Mouse (Mus musculus) neural tube, embryonic 12.5 days (tissue): Measurements from ENCODE around the gene Rgs10. TPM values are rescaled to one million over a fixed set of nuclear protein-coding genes. Genes with fewer than 3 reads are reported as not detected.
A peak's percentile ranks its signal among the peaks of the same experiment; 100 is the strongest.

Experiments
- ATAC-seq: fragments of 200-750 bp; cut with Nextera tagmentation; 2 replicates; pipeline ENCODE4 v1.8.0; 2017; ENCODE audit warnings: low read depth, mild to moderate bottlenecking, moderate TSS enrichment, moderate library complexity; ENCODE audit not compliant: low FRiP score
- H3K27ac ChIP-seq: fragments of 300-500 bp; sonication (generic); 2 replicates; pipeline ENCODE4 v1.5.1; 2016
- H3K27me3 ChIP-seq: fragments of 300-500 bp; sonication (generic); replicated peaks from 2 replicates; pipeline ENCODE4 v1.6.1; 2016; ENCODE audit warnings: mild to moderate bottlenecking
- H3K36me3 ChIP-seq: fragments of 300-500 bp; sonication (generic); 2 replicates; pipeline ENCODE4 v1.6.1; 2016; ENCODE audit warnings: mild to moderate bottlenecking
- H3K4me1 ChIP-seq: fragments of 300-500 bp; sonication (generic); 2 replicates; pipeline ENCODE4 v1.6.1; 2016
- H3K4me2 ChIP-seq: fragments of 300-500 bp; sonication (generic); replicated peaks from 2 replicates; pipeline ENCODE4 v1.6.1; 2016; ENCODE audit warnings: mild to moderate bottlenecking
- H3K4me3 ChIP-seq: fragments of 300-500 bp; sonication (generic); 2 replicates; pipeline ENCODE4 v1.5.1; 2016
- H3K9ac ChIP-seq: fragments of 300-500 bp; sonication (generic); 2 replicates; pipeline ENCODE4 v1.6.1; 2016; ENCODE audit warnings: mild to moderate bottlenecking
- H3K9me3 ChIP-seq: fragments of 300-500 bp; sonication (generic); 2 replicates; pipeline ENCODE4 v1.6.1; 2016; ENCODE audit warnings: mild to moderate bottlenecking
- WGBS: fragments of 180-500 bp; shearing (Covaris S2); methylation state at CpG from one replicate; pipeline ENCODE4 v1.1.7; 2016; 5-methylcytosine and 5-hydroxymethylcytosine counted together
- polyA plus RNA-seq: library from polyadenylated mRNA; unstranded; fragments of >200 nt; fragmentation: Nextera tagmentation; extraction: Ambion mirVana; gene quantifications from 2 replicates; pipeline ENCODE4 v1.2.1, GENCODE M21; 2016

The Rgs10 gene
- polyA plus RNA-seq, 1 experiment from 2014 or later, result 22.7 TPM

DNA sequence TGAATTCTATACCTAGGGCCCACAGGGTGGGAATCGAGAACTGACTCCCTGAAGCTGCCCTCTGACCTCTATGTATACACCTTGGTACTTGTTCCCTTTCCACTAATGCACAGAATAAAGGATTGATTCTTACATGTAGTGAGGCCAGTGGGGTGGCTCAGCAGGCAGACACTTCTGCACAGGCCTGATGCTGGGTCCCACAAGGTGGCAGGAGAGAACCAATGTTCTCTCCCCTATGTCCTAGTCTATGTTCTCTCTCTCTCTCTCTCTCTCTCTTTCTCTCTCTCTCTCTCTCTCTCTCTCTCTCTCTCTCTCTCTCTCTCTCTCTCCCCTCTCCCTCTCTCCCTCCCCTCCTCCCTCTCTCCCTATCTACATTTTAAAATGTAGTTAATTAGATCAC lies 14.7 kb upstream of the Rgs10 start:
- no peak for ATAC-seq
- Histone ChIP-seq H3K4me2 (no peak overlapping the region), H3K36me3 (no peaks in the 10 kb centered on the region), H3K4me1 (no peaks in the 10 kb centered on the region), H3K9me3 (no peaks in the 10 kb centered on the region), H3K27me3 (no peaks in the 10 kb centered on the region), H3K9ac (no peak overlapping the region), H3K27ac (no peak overlapping the region), H3K4me3 (no peak overlapping the region)
- WGBS, result 75% methylated on average over 1 of the region's 1 CpGs

DNA sequence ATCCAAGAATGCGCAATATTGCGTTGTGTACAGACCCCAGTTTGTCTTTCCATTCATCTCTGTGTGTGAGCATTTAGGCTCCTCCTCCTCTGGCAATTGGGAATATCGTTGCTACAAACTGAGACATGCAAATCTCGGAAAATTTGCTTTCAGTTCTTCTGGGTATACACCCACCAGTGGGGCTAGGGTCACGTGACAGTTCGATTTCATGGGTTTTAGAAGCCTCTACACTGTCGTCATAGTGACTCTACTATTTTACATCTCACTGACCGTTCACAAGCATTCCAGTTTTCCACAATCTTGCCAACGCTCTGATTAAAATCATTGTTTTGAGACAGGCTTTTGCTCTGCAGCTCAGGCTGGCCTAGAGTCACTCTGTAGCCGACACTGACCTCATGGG lies 14.0 kb upstream of the Rgs10 start:
- no peaks in the 10 kb centered on the region for H3K36me3 ChIP-seq
- ATAC-seq, result no peak
- 61% methylated on average over 10 of the region's 10 CpGs for WGBS
- H3K27ac ChIP-seq, result no peak overlapping the region
- H3K9ac ChIP-seq, result no peak overlapping the region
- H3K27me3 ChIP-seq, result no peaks in the 10 kb centered on the region
- H3K4me3 ChIP-seq, result no peak overlapping the region
- no peaks in the 10 kb centered on the region for H3K9me3 ChIP-seq
- no peaks in the 10 kb centered on the region for H3K4me1 ChIP-seq
- no peak overlapping the region for H3K4me2 ChIP-seq

DNA sequence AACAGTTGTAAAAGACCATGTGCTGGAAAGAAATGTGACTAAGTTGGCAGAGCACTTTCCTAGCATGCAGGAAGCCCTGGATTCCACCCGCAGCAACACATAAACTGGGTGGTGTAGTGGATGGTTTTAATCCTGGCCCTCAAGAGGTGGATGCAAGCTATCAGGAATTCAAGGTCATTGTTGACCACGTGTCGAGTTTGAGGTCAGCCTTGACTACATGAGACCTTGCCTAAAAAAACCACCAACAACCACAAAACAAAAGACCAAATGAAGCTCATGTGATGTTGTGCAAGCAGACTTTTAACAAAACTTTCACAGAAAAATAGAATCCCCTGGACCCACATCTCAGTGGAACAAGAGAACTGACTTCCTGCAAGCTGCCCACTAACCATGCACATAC lies 3.9 kb upstream of the Rgs10 start:
- no peak overlapping the region for H3K4me3 ChIP-seq
- no peak overlapping the region for H3K4me2 ChIP-seq
- no peaks in the 10 kb centered on the region for H3K36me3 ChIP-seq
- H3K9ac ChIP-seq, result no peak overlapping the region
- 77% methylated on average over 3 of the region's 3 CpGs for WGBS
- no peak for ATAC-seq
- peaks cover 41% of the 10 kb centered on the region for H3K27me3 ChIP-seq
- H3K4me1 ChIP-seq, result peaks cover 10% of the 10 kb centered on the region; the same call in 1 of the 2 replicates
- no peak overlapping the region for H3K27ac ChIP-seq
- no peaks in the 10 kb centered on the region for H3K9me3 ChIP-seq

DNA sequence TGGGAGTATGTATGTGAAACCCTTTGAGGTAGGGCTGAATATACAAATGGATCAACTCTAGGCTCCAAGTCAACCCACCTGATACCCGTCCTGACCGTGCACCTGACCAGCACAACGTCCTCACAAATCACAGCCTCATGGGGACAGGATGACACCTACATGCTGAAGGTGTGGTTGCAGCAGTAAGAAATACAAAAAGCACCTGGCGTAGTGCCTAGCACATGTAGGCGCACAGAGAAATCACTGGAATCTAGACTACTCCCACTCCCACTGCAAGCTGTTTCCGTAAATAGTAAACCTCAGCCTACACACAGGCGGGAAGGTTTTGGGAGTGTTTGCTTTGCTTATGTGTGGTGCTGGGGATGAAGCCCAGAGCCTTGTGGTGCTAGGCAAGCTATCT lies 3.1 kb upstream of the Rgs10 start:
- Histone ChIP-seq H3K27ac (no peak overlapping the region), H3K4me3 (no peak overlapping the region), H3K27me3 (peaks cover 48% of the 10 kb centered on the region), H3K36me3 (no peaks in the 10 kb centered on the region), H3K9ac (no peak overlapping the region), H3K9me3 (no peaks in the 10 kb centered on the region), H3K4me1 (peaks cover 14% of the 10 kb centered on the region; the same call in 1 of the 2 replicates), H3K4me2 (no peak overlapping the region)
- 87% methylated on average over 7 of the region's 7 CpGs for WGBS
- no peak for ATAC-seq

DNA sequence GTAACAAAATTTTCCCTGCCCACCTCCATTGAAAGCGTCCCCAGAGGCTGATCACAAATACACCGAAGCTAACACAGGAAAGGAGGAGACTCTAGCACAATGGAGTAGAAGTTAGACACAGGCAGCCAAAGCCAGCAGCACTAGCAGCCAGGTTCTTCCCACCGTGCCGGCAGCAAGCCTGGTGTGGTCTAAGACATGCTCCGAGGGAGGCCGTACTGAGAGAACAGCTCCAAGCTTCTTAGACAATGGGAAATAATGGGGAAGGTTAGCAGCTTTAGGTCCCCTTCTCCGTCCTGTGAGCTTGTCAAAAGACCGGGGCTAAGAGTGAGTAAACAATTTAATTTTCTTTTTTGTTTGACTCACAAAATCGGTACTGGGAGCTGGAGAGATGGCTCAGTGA lies 1.1 kb upstream of the Rgs10 start:
- Histone ChIP-seq H3K9ac (no peak overlapping the region), H3K27me3 (peaks cover 66% of the 10 kb centered on the region), H3K4me1 (peaks cover 14% of the 10 kb centered on the region; the same call in 1 of the 2 replicates), H3K4me3 (no peak overlapping the region), H3K9me3 (no peaks in the 10 kb centered on the region), H3K4me2 (no peak overlapping the region), H3K36me3 (no peaks in the 10 kb centered on the region), H3K27ac (no peak overlapping the region)
- 7% methylated on average over 9 of the region's 9 CpGs for WGBS
- no peak for ATAC-seq

DNA sequence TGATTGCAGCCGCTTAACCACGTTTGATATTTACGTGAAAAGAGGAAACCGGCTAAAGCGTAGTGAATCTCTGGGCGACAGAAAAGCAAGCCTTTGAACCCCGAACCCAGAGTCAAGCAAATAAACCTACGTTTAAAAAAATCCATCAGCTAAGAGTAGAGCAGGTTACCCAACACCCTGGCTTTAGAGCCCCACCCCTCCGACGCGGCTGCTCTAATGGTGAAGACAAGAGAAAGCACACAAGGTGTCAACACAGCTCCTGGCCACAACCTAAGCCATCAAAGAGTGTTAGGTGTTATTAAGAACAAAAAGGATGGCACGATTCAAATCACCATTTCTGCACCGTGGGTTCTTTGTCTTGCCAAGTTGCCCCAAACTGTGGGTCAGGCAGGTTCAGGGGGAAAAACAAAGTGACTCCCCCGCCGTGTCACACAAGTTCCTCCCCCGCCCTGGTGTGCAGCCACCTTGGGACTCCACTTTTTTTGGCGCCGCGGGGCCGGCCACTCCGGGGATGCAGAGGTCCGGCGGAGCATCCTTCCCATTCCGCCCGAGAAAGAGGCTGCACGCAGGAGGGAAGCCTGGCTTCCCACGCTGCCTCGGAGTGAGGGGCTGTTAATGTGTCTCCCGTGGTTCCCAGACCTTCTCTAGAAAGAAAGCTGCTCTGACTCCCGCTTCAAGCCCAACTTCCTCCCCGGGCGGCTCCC lies 1.2 kb downstream of the Rgs10 start:
- no peak overlapping the region for H3K27ac ChIP-seq
- H3K36me3 ChIP-seq, result no peaks in the 10 kb centered on the region
- peak overlapping the region; percentile 71 for H3K4me3 ChIP-seq
- peaks cover 14% of the 10 kb centered on the region; the same call in 1 of the 2 replicates for H3K4me1 ChIP-seq
- no peaks in the 10 kb centered on the region for H3K9me3 ChIP-seq
- peak overlapping the region; percentile 98 for H3K4me2 ChIP-seq
- peak overlapping the region; percentile 69 for H3K9ac ChIP-seq
- 3% methylated on average over 32 of the region's 32 CpGs for WGBS
- H3K27me3 ChIP-seq, result peaks cover 72% of the 10 kb centered on the region
- peak; percentile 25; the same call in 1 of the 2 replicates for ATAC-seq

DNA sequence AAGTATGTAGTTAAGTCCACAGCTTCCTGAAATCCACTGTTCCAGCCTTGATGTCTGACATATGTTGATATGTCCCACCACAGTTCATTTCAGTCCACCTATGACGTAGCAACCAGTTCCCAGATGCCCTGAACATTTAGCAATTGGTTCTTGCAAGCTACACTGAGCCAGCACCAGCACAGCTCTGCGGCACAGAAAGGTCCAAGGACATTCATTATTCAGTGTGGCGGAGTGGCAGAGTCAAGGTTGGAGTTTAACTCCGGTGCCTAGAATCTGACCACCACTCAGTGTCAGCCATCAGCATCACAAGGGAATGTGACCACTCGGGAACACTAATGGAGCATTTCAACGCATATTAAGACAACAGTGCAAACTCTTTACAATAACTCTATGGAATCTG lies 1.9 kb downstream of the Rgs10 start:
- Histone ChIP-seq H3K9me3 (no peaks in the 10 kb centered on the region), H3K4me3 (0 out of 2 replicates have a peak overlapping the region, but pooled peaks have one; percentile 71), H3K27ac (no peak overlapping the region), H3K27me3 (peaks cover 69% of the 10 kb centered on the region), H3K9ac (no peak overlapping the region), H3K4me2 (peak overlapping the region; percentile 98; the same call in 1 of the 2 replicates), H3K36me3 (no peaks in the 10 kb centered on the region), H3K4me1 (peaks cover 14% of the 10 kb centered on the region; the same call in 1 of the 2 replicates)
- ATAC-seq, result no peak
- 47% methylated on average over 6 of the region's 6 CpGs for WGBS

- no peaks in the 10 kb centered on the region for H3K9me3 ChIP-seq
- H3K4me1 ChIP-seq, result peaks cover 14% of the 10 kb centered on the region; the same call in 1 of the 2 replicates
- 25% methylated on average over 8 of the region's 8 CpGs for whole genome bisulfite sequencing
- no peak overlapping the region for H3K4me2 ChIP-seq
- no peak overlapping the region for H3K27ac ChIP-seq
- H3K9ac ChIP-seq, result no peak overlapping the region
- H3K27me3 ChIP-seq, result peaks cover 50% of the 10 kb centered on the region
- no peaks in the 10 kb centered on the region for H3K36me3 ChIP-seq
- no peak for ATAC-seq
- no peak overlapping the region for H3K4me3 ChIP-seq
Observed at GRCm38 (mm10) chr7:128414433-128414832, 4.1 kb downstream of the Rgs10 start.

DNA sequence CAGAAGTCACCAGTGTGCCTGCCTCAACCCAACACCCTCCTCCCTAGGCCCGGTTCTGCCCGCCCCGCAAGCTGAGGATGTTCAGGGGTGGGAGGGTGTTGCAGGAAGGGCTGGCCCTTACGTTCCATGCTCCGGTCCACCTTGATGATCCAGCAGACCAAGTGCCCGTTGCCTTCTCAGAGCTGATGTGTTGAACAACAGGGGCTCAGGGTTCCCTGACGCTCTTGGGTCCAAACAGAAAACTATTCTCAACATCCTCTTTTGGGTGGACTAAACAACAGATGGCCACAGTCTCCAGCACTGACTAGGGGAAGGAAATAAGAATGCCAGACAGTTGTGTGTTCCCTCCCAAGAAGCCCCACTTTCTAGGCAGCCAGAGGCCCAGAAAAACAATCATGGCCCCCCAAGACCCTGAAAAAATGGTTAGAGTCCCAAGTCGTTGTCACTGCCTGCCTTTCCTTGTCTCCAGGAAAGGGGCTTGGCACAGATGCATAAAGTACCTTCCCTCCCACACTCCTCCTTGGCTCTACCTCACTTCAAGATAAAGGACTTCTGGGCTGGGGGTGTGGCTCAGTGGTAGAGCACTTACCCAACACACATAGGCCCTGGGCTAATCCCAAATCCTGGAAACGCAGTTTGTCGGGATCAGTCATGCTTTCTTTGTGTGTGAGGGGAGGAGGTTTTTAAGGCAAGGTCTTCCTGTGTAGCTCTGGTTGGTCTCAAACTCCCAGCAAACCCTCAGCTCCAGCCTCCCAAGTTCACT lies 6.3 kb downstream of the Rgs10 start:
- Histone ChIP-seq H3K36me3 (no peaks in the 10 kb centered on the region), H3K4me3 (no peak overlapping the region), H3K27ac (no peak overlapping the region), H3K9me3 (no peaks in the 10 kb centered on the region), H3K27me3 (peaks cover 29% of the 10 kb centered on the region), H3K4me2 (no peak overlapping the region), H3K4me1 (peaks cover 2% of the 10 kb centered on the region; the same call in 1 of the 2 replicates), H3K9ac (no peak overlapping the region)
- WGBS, result 72% methylated on average over 10 of the region's 10 CpGs
- ATAC-seq, result no peak

GRCm38 (mm10) chr7:128410708-128411413 lies 7.7 kb downstream of the Rgs10 start:
- no peaks in the 10 kb centered on the region for H3K9me3 ChIP-seq
- no peaks in the 10 kb centered on the region for H3K4me1 ChIP-seq
- no peak overlapping the region for H3K27ac ChIP-seq
- no peak overlapping the region for H3K4me3 ChIP-seq
- no peak overlapping the region for H3K9ac ChIP-seq
- H3K4me2 ChIP-seq, result no peak overlapping the region
- WGBS, result 63% methylated on average over 11 of the region's 11 CpGs
- ATAC-seq, result no peak
- H3K27me3 ChIP-seq, result peaks cover 15% of the 10 kb centered on the region
- no peaks in the 10 kb centered on the region for H3K36me3 ChIP-seq

GRCm38 (mm10) chr7:128408265-128408664 lies 10.3 kb downstream of the Rgs10 start:
- 89% methylated on average over 5 of the region's 5 CpGs for WGBS

GRCm38 (mm10) chr7:128403988-128404387 lies 14.6 kb downstream of the Rgs10 start:
- no peak for ATAC-seq
- Histone ChIP-seq H3K9ac (no peak overlapping the region), H3K4me1 (no peaks in the 10 kb centered on the region), H3K4me2 (no peak overlapping the region), H3K4me3 (no peak overlapping the region), H3K9me3 (no peaks in the 10 kb centered on the region), H3K27ac (no peak overlapping the region), H3K27me3 (no peaks in the 10 kb centered on the region), H3K36me3 (no peaks in the 10 kb centered on the region)
- WGBS, result 95% methylated on average over 6 of the region's 6 CpGs

More at GRCm38 (mm10) chr7:128408265-128408664, 10.3 kb downstream of the Rgs10 start:
- no peak for ATAC-seq
- Histone ChIP-seq H3K4me3 (no peak overlapping the region), H3K9me3 (no peaks in the 10 kb centered on the region), H3K27me3 (no peaks in the 10 kb centered on the region), H3K4me2 (no peak overlapping the region), H3K9ac (no peak overlapping the region), H3K27ac (no peak overlapping the region), H3K36me3 (no peaks in the 10 kb centered on the region), H3K4me1 (no peaks in the 10 kb centered on the region)
